Mouse (Mus musculus): ENCODE results near the gene Slc16a11. TPM values are rescaled to one million over a fixed set of nuclear protein-coding genes. Genes with fewer than 3 reads are reported as not detected.

Slc16a11 gene
- total and polyA plus RNA-seq, 3 experiments = 0.51 to 2.3 TPM; not detected in 1

GRCm38 (mm10) chr11:70206801-70207200 lies 5.8 kb upstream of the Slc16a11 start:
- DNase-seq (ENCODE audit: extremely low read depth) = no peak
- Histone ChIP-seq H3K27me3 (replicated peaks) (peaks cover 36% of the 10 kb centered on the region), H3K36me3 (replicated peaks in 1 of 2; ENCODE audit: control insufficient read depth in 1 of 2, insufficient read depth in 1 of 2, low read length in 1 of 2) (no peaks in the 10 kb centered on the region), H3K4me1 (ENCODE audit: control insufficient read depth in 1 of 2, insufficient read depth in 2 of 2) (peaks cover 3 to 5% of the 10 kb centered on the region in 2 experiments; a peak in 1 of 4 replicates), H3K79me2 (replicated peaks; ENCODE audit: control insufficient read depth, extremely low read depth, insufficient read depth, poor library complexity, severe bottlenecking) (no peaks in the 10 kb centered on the region), H3K9ac (ENCODE audit: insufficient read depth, low read depth) (no peak overlapping the region), H3K9me3 (replicated peaks; ENCODE audit: low read length) (no peaks in the 10 kb centered on the region), H3K4me3 (replicated peaks in 1 of 3; ENCODE audit: low read depth in 2 of 3, low read length in 2 of 3, poor library complexity in 1 of 3) (no peak overlapping the region), H3K27ac (ENCODE audit: insufficient read depth, low read depth) (no peak overlapping the region), H3K4me2 (ENCODE audit: insufficient read depth, low read depth, poor library complexity, severe bottlenecking) (no peak overlapping the region)
- TF ChIP-seq ZMIZ1 (IDR thresholded peaks at IDR 0.05; ENCODE audit: low read depth, low read length) (no peak), JUND (conservative IDR thresholded peaks at IDR 0.05; ENCODE audit: low read depth, low read length) (no peak), BHLHE40 (IDR thresholded peaks at IDR 0.05; ENCODE audit: low read depth, low read length) (no peak), ETS1 (conservative IDR thresholded peaks at IDR 0.05; ENCODE audit: low read depth, low read length) (no peak), MEF2A (IDR thresholded peaks at IDR 0.05; ENCODE audit: borderline replicate concordance, low read depth, low read length) (no peak), E2F4 (IDR thresholded peaks at IDR 0.05; ENCODE audit: insufficient replicate concordance, low read depth, low read length) (no peak)
- in situ Hi-C loops (cut with MboI; ENCODE audit: low pct_ligation_motif_present, low pct_unique_long_range_greater_than_20kb, low sequenced_read_pairs) (no loop called here), dilution Hi-C loops (cut with MboI; ENCODE audit: extremely low pct_ligation_motif_present, extremely low pct_unique_long_range_greater_than_20kb, low sequenced_read_pairs) (no loop called here)

- Histone ChIP-seq H3K9ac (ENCODE audit: insufficient read depth, low read depth) (no peak overlapping the region), H3K9me3 (replicated peaks; ENCODE audit: low read length) (no peaks in the 10 kb centered on the region), H3K27ac (ENCODE audit: insufficient read depth, low read depth) (no peak overlapping the region), H3K27me3 (replicated peaks) (peaks cover 36% of the 10 kb centered on the region), H3K4me2 (ENCODE audit: insufficient read depth, low read depth, poor library complexity, severe bottlenecking) (no peak overlapping the region), H3K36me3 (replicated peaks in 1 of 2; ENCODE audit: control insufficient read depth in 1 of 2, insufficient read depth in 1 of 2, low read length in 1 of 2) (no peaks in the 10 kb centered on the region), H3K4me3 (replicated peaks in 1 of 3; ENCODE audit: low read depth in 2 of 3, low read length in 2 of 3, poor library complexity in 1 of 3) (no peak overlapping the region), H3K4me1 (ENCODE audit: control insufficient read depth in 1 of 2, insufficient read depth in 2 of 2) (peaks cover under 1 to 1% of the 10 kb centered on the region in 2 experiments; a peak in 1 of 4 replicates), H3K79me2 (replicated peaks; ENCODE audit: control insufficient read depth, extremely low read depth, insufficient read depth, poor library complexity, severe bottlenecking) (no peaks in the 10 kb centered on the region)
- DNase-seq (ENCODE audit: extremely low read depth) = no peak
- in situ Hi-C loops (cut with MboI; ENCODE audit: low pct_ligation_motif_present, low pct_unique_long_range_greater_than_20kb, low sequenced_read_pairs) = no loop called here
- TF ChIP-seq PAX5 (IDR thresholded peaks at IDR 0.05; ENCODE audit: low read length) = no peak
- TF ChIP-seq JUN (IDR thresholded peaks at IDR 0.05; ENCODE audit: insufficient read depth, low read depth, low read length) = no peak
- no peak for TF ChIP-seq BHLHE40 (IDR thresholded peaks at IDR 0.05; ENCODE audit: low read depth, low read length)
- no peak for TF ChIP-seq TCF12 (IDR thresholded peaks at IDR 0.05; ENCODE audit: low read depth, low read length)
- no peak for TF ChIP-seq MAFK (IDR thresholded peaks at IDR 0.05; ENCODE audit: insufficient replicate concordance, low read length)
- no peak for TF ChIP-seq SIN3A (IDR thresholded peaks at IDR 0.05; ENCODE audit: low read length)
- no peak for TF ChIP-seq CHD1 (IDR thresholded peaks at IDR 0.05; ENCODE audit: low read depth, low read length)
- TF ChIP-seq MEF2A (IDR thresholded peaks at IDR 0.05; ENCODE audit: borderline replicate concordance, low read depth, low read length) = no peak
- no peak for TF ChIP-seq RAD21 (IDR thresholded peaks at IDR 0.05; ENCODE audit: low read depth, low read length)
- no peak for TF ChIP-seq MYC (IDR thresholded peaks at IDR 0.05; ENCODE audit: low read depth, low read length)
- TF ChIP-seq CTCF (conservative IDR thresholded peaks at IDR 0.05 in 1 of 2, IDR thresholded peaks at IDR 0.05 in 1 of 2; ENCODE audit: low read depth in 2 of 2, low read length in 2 of 2) = no peak
- no peak for TF ChIP-seq ZC3H11A (IDR thresholded peaks at IDR 0.05; ENCODE audit: low read depth, low read length)
- no peak for TF ChIP-seq IRF4 (IDR thresholded peaks at IDR 0.05; ENCODE audit: low read depth, low read length)
- TF ChIP-seq POLR2AphosphoS2 (IDR thresholded peaks at IDR 0.05; ENCODE audit: low read depth, low read length) = no peak
- no peak for TF ChIP-seq POLR2A (IDR thresholded peaks at IDR 0.05; ENCODE audit: low read depth, low read length)
- no peak for TF ChIP-seq MAX (IDR thresholded peaks at IDR 0.05; ENCODE audit: low read length)
- TF ChIP-seq ZKSCAN1 (IDR thresholded peaks at IDR 0.05; ENCODE audit: borderline replicate concordance, low read depth, low read length) = no peak
- no peak for TF ChIP-seq NELFE (IDR thresholded peaks at IDR 0.05; ENCODE audit: low read depth, low read length)
- TF ChIP-seq TBP (conservative IDR thresholded peaks at IDR 0.05; ENCODE audit: low read depth, low read length) = no peak
- dilution Hi-C loops (cut with MboI; ENCODE audit: extremely low pct_ligation_motif_present, extremely low pct_unique_long_range_greater_than_20kb, low sequenced_read_pairs) = no loop called here
These were observed 5.3 kb upstream of the Slc16a11 start for GRCm38 (mm10) chr11:70207283-70207682.

Measured in CH12.LX (cell line).